9 mouse cellular contexts compared by ENCODE assay signal in genomic region chr5:143165508-143166070, GRCm38 (mm10). TPM values are rescaled to one million over a fixed set of nuclear protein-coding genes. Genes with fewer than 3 reads are reported as not detected.
DNase-seq lines count a peak whose midpoint lies in the region; TF ChIP-seq lines count a peak whose summit lies in the region.
"Had no signal": no experiment of that assay in that cellular context is flagged by ENCODE, and none has a peak within 500 bp of the region (broad histone marks: within the 10 kb centered on the region; RNA-seq: fewer than 3 reads in every experiment).

No protein-coding gene starts in this region.

- DNase-seq in B cell, adult 2 months: peak; percentile 53 to 61
- peak; percentile 50 for DNase-seq in kidney, adult 9 months
- DNase-seq in lung, postnatal 14 days: peak; percentile 35
- no peak for DNase-seq in thymus, adult 2 months
- no peak for DNase-seq in adrenal gland, adult 8-10 months
- DNase-seq in gastrocnemius, postnatal 25 days: no peak
- no peak for DNase-seq in layer of hippocampus, postnatal 36 days

- TF ChIP-seq CTCF in bone marrow macrophage, adult 2 months (IDR thresholded peaks at IDR 0.05; ENCODE audit: low read depth, low read length): no peak
- no peak for TF ChIP-seq CTCF in thymus, adult 2 months (IDR thresholded peaks at IDR 0.05; ENCODE audit: borderline replicate concordance, control insufficient read depth, extremely low read depth, insufficient read depth, low read length, poor library complexity)

- peak overlapping the region; percentile 12; the same call in 1 of the 2 replicates for H3K4me3 ChIP-seq in bone marrow macrophage, adult 2 months (ENCODE audit: insufficient read depth, low read length)
- H3K4me3 ChIP-seq in thymus, adult 2 months (ENCODE audit: control insufficient read depth, insufficient read depth, low read length): no peak overlapping the region
- H3K4me3 ChIP-seq: embryonic facial prominence, embryonic 12.5 days had no signal

- no peaks in the 10 kb centered on the region for H3K4me1 ChIP-seq in bone marrow macrophage, adult 2 months (ENCODE audit: control insufficient read depth, insufficient read depth, low read length)
- H3K4me1 ChIP-seq in thymus, adult 2 months (replicated peaks; ENCODE audit: control insufficient read depth, insufficient read depth, low read length): no peaks in the 10 kb centered on the region
- H3K4me1 ChIP-seq: embryonic facial prominence, embryonic 12.5 days had no signal

- H3K36me3 ChIP-seq in thymus, adult 2 months (ENCODE audit: control insufficient read depth, insufficient read depth, low read length): no peaks in the 10 kb centered on the region
- H3K36me3 ChIP-seq: embryonic facial prominence, embryonic 12.5 days had no signal

- H3K27ac ChIP-seq in bone marrow macrophage, adult 2 months (ENCODE audit: insufficient read depth, low read depth, low read length): no peak overlapping the region
- H3K27ac ChIP-seq in thymus, adult 2 months (ENCODE audit: control insufficient read depth, insufficient read depth, low read length): no peak overlapping the region
- H3K27ac ChIP-seq: embryonic facial prominence, embryonic 12.5 days had no signal

- 30% methylated on average over 18 of the region's 18 CpGs for WGBS in thymus, adult 2 months

- TF ChIP-seq POLR2A in bone marrow macrophage, adult 2 months (IDR thresholded peaks at IDR 0.05; ENCODE audit: borderline replicate concordance, low read depth, low read length): no peak
- no peak for TF ChIP-seq POLR2A in thymus, adult 2 months (IDR thresholded peaks at IDR 0.05; ENCODE audit: control insufficient read depth, extremely low read depth, insufficient read depth, low read length, poor library complexity)

- H3K27me3 ChIP-seq in thymus, adult 2 months (ENCODE audit: control insufficient read depth, insufficient read depth, low read length): no peaks in the 10 kb centered on the region; the same call in 1 of the 2 replicates
- H3K27me3 ChIP-seq: embryonic facial prominence, embryonic 12.5 days had no signal

RNA-seq across cellular contexts. Expression of gene Rbak, which starts 15.0 kb away (rescaled TPM):
- polyA plus RNA-seq in bone marrow macrophage, adult 2 months (2012; ENCODE audit: insufficient read depth, insufficient read length, missing spikeins): 5.7 and 7.2 TPM in 2 replicates
- polyA plus RNA-seq in thymus, adult 2 months (2012; rRNA removed): 6.4 and 7.5 TPM in 2 replicates
- total RNA-seq in adrenal gland, adult 8-10 months (2022): 10 to 100 TPM; 10.9 to 22.2 (median 17.2) TPM
- total RNA-seq in gastrocnemius, postnatal 25 days (2021): 1 to 10 TPM; 3.6 to 3.7 TPM
- 10 to 100 TPM; 13.5 to 16.5 TPM for total RNA-seq in layer of hippocampus, postnatal 36 days (2021)

RNA-seq across cellular contexts. Expression of gene Spdye4b, which starts 15.2 kb away (rescaled TPM):
- not detected in 2 replicates for polyA plus RNA-seq in bone marrow macrophage, adult 2 months (2012; ENCODE audit: insufficient read depth, insufficient read length, missing spikeins)
- 0.08 TPM in 1 of 2 replicates, not detected in the other for polyA plus RNA-seq in thymus, adult 2 months (2012; rRNA removed)
- not detected for total RNA-seq in adrenal gland, adult 8-10 months (2022)
- not detected for total RNA-seq in gastrocnemius, postnatal 25 days (2021)
- not detected for total RNA-seq in layer of hippocampus, postnatal 36 days (2021)
- polyA plus RNA-seq: embryonic facial prominence, embryonic 12.5 days had no signal

RNA-seq across cellular contexts. Expression of gene Olfr718-ps1, which starts 18.2 kb away (rescaled TPM):
- polyA plus RNA-seq in bone marrow macrophage, adult 2 months (2012; ENCODE audit: insufficient read depth, insufficient read length, missing spikeins): not detected in 2 replicates
- not detected in 2 replicates for polyA plus RNA-seq in thymus, adult 2 months (2012; rRNA removed)
- total RNA-seq in adrenal gland, adult 8-10 months (2022): under 1 TPM in 3 of 4 experiments, not detected in 1; 0.06 to 0.22 (median 0.11) TPM
- total RNA-seq in gastrocnemius, postnatal 25 days (2021): under 1 TPM in 1 of 2 experiments, not detected in 1; 0.05 TPM
- under 1 TPM in 1 of 2 experiments, not detected in 1; 0.20 TPM for total RNA-seq in layer of hippocampus, postnatal 36 days (2021)

RNA-seq across cellular contexts. Expression of gene Rnf216, which starts 52.8 kb away (rescaled TPM):
- polyA plus RNA-seq in bone marrow macrophage, adult 2 months (2012; ENCODE audit: insufficient read depth, insufficient read length, missing spikeins): 33.7 and 38.8 TPM in 2 replicates
- polyA plus RNA-seq in thymus, adult 2 months (2012; rRNA removed): 16.1 and 17.6 TPM in 2 replicates
- total RNA-seq in adrenal gland, adult 8-10 months (2022): 10 to 100 TPM; 41.7 to 58.3 (median 53.6) TPM
- 10 to 100 TPM; 14.8 to 16.1 TPM for total RNA-seq in gastrocnemius, postnatal 25 days (2021)
- 10 to 100 TPM; 49.3 to 51.1 TPM for total RNA-seq in layer of hippocampus, postnatal 36 days (2021)

Comparison
In these comparisons a context has a peak if more than half of its experiments do, and no peak if none do; other contexts are left out.
1. DNase-seq: peak in B cell, adult 2 months (2 of 2), kidney, adult 9 months (single experiment) and lung, postnatal 14 days (single experiment); none in thymus, adult 2 months (single experiment), adrenal gland, adult 8-10 months (single experiment), gastrocnemius, postnatal 25 days (single experiment) and layer of hippocampus, postnatal 36 days (0 of 2).